Mouse (Mus musculus) brain, adult 10 weeks (tissue): ENCODE measurements around the gene Ssxb9. TPM values are rescaled to one million over a fixed set of nuclear protein-coding genes. Genes with fewer than 3 reads are reported as not detected.

Experiments
- polyA plus RNA-seq: library from polyadenylated mRNA; stranded (reverse); fragments of 350-450 nt; fragmentation: Illumina TruSeq; extraction: RNeasy Lipid Tissue Mini Kit (QIAGEN cat#74804); gene quantifications from one replicate; pipeline ENCODE4 v1.2.3, GENCODE M21; 2015; ENCODE audit warnings: low read depth, low replicate concordance

Ssxb9 gene
- polyA plus RNA-seq: not detected

GRCm38 (mm10) chrX:8366678-8367077 lies at the start of gene Ssxb9:
Gene Ssxb9, plus strand, starts transcription at chrX:8366978.

DNA sequence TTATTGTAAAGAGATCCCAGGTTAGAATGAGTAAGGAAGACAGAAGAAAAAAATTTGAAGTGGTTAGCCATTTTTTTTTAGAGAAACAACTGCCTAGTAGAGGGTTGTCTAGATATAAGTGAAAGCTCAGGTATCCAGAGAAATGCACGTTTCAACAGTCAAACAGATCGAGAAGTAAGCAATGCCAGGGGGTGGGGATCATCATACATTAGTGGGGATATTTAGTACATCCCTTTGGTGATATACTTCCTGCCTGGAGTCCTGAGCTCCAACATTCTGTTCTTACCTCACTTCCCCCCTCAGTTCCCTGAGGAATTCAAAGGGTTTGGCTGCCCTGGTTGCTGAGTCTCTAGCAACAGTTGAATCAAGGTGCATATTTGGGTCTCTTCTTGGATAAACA lies 39.7 kb upstream of the Ssxb9 start, which contains the start of gene Ssxb10:
TSS of gene Ssxb10 (plus strand) at position 301 of the 400 bp plus-strand sequence.

DNA sequence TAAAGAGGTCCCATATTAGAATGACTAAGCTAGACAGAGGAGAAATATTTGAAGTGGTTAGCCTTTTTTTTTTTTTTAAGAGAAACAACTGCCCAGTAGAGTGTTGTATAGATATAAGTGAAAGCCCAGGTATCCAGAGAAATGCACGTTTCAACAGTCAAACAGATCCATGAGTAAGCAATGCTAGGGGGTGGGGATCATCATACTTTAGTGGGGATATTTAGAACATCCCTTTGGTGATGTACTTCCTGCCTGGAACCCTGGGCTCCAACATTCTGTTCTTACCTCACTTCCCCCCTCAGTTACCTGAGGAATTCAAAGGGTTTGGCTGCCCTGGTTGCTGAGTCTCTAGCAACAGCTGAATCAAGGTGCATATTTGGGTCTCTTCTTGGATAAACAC lies 46.2 kb downstream of the Ssxb9 start, which contains the start of gene Ssxb1:
TSS of gene Ssxb1 (plus strand) at position 301 of the 400 bp plus-strand sequence.

Other genes with a start within 250 kb of the Ssxb9 start
- 139 TPM for gene Wdr13, start 234.1 kb upstream of the Ssxb9 start, polyA plus RNA-seq
- 269 TPM for gene Rbm3, start 221.1 kb upstream of the Ssxb9 start, polyA plus RNA-seq
- 10.9 TPM for gene Tbc1d25, start 190.8 kb upstream of the Ssxb9 start, polyA plus RNA-seq
- 32.3 TPM for gene Ebp, start 173.5 kb upstream of the Ssxb9 start, polyA plus RNA-seq
- 59.8 TPM for gene Porcn, start 160.5 kb upstream of the Ssxb9 start, polyA plus RNA-seq
- 33.8 TPM for gene Ftsj1, start 114.6 kb upstream of the Ssxb9 start, polyA plus RNA-seq
- 5.4 TPM for gene Slc38a5, start 95.8 kb upstream of the Ssxb9 start, polyA plus RNA-seq
- not detected for gene Ssxb10, start 39.6 kb upstream of the Ssxb9 start, polyA plus RNA-seq
- not detected for gene Ssxb1, start 46.3 kb downstream of the Ssxb9 start, polyA plus RNA-seq
- gene Ssxb2, start 94.7 kb downstream of the Ssxb9 start, polyA plus RNA-seq: not detected
- not detected for gene Gm14459, start 158.0 kb downstream of the Ssxb9 start, polyA plus RNA-seq
- not detected for gene Ssxb6, start 181.3 kb downstream of the Ssxb9 start, polyA plus RNA-seq
- not detected for gene Ssxb3, start 224.8 kb downstream of the Ssxb9 start, polyA plus RNA-seq